Mouse (Mus musculus): ENCODE measurements around the gene Tmem198b. TPM values are rescaled to one million over a fixed set of nuclear protein-coding genes. Genes with fewer than 3 reads are reported as not detected.

The Tmem198b gene
- polyA plus RNA-seq, 2 experiments, result 1.5 to 2.1 TPM

GRCm38 (mm10) chr10:128792041-128792440, 12.1 kb downstream of the Tmem198b start:
- no peaks in the 10 kb centered on the region for H3K27me3 ChIP-seq (ENCODE audit: control insufficient read depth, insufficient read depth, low read length)
- ATAC-seq (ENCODE audit: insufficient read depth) (no peak), DNase-seq (ENCODE audit: low read depth in 3 of 3, low spot score in 3 of 3) (no peak)
- no peak overlapping the region for H3K9ac ChIP-seq (replicated peaks)
- no peak overlapping the region for H3K4me3 ChIP-seq (ENCODE audit: insufficient read depth in 1 of 2, low read depth in 2 of 2, low read length in 2 of 2)
- no peak overlapping the region for H3K27ac ChIP-seq
- no peaks in the 10 kb centered on the region for H3K9me3 ChIP-seq (ENCODE audit: control insufficient read depth, low read length)
- TF ChIP-seq EP300 (IDR thresholded peaks at IDR 0.05; ENCODE audit: low read depth) (no peak), CTCF (IDR thresholded peaks at IDR 0.05; ENCODE audit: low read depth) (0 out of 2 replicates have a peak, but pooled peaks have one; percentile 18)
- H3K4me1 ChIP-seq (replicated peaks; ENCODE audit: control insufficient read depth in 2 of 2, insufficient read depth in 2 of 2, low read length in 1 of 2), result peaks cover 0 to 2% of the 10 kb centered on the region in 2 experiments; a peak in 1 of 4 replicates
- H3K36me3 ChIP-seq (replicated peaks; ENCODE audit: control insufficient read depth, insufficient read depth, low read depth), result no peaks in the 10 kb centered on the region
- no peak overlapping the region for H3K4me2 ChIP-seq (ENCODE audit: low read depth)

- Histone ChIP-seq H3K27ac (no peak within 1 kb of the TSS), H3K9ac (replicated peaks) (no peak within 1 kb of the TSS), H3K36me3 (replicated peaks; ENCODE audit: control insufficient read depth, insufficient read depth, low read depth) (no peaks in the 10 kb centered on the region), H3K4me2 (ENCODE audit: low read depth) (peak within 1 kb of the TSS; percentile 46), H3K4me3 (ENCODE audit: insufficient read depth in 1 of 2, low read depth in 2 of 2, low read length in 2 of 2) (peak within 1 kb of the TSS; percentile 32 to 57), H3K4me1 (replicated peaks; ENCODE audit: control insufficient read depth in 2 of 2, insufficient read depth in 2 of 2, low read length in 1 of 2) (peaks cover 0 to 2% of the 10 kb centered on the region in 2 experiments; a peak in 1 of 4 replicates), H3K27me3 (ENCODE audit: control insufficient read depth, insufficient read depth, low read length) (no peaks in the 10 kb centered on the region), H3K9me3 (ENCODE audit: control insufficient read depth, low read length) (no peaks in the 10 kb centered on the region)
- ATAC-seq (ENCODE audit: insufficient read depth) (peak; percentile 49), DNase-seq (ENCODE audit: low read depth in 3 of 3, low spot score in 3 of 3) (no peak)
- 64% methylated on average over 7 of the region's 7 CpGs for WGBS (ENCODE audit: insufficient replicate concordance)
- TF ChIP-seq EP300 (IDR thresholded peaks at IDR 0.05; ENCODE audit: low read depth), result no peak
- TF ChIP-seq CTCF (IDR thresholded peaks at IDR 0.05; ENCODE audit: low read depth), result no peak
Measured at GRCm38 (mm10) chr10:128790398-128791124, 13.6 kb downstream of the Tmem198b start, which contains the start of gene Mmp19. TSS of gene Mmp19 (plus strand) at chr10:128790910.

GRCm38 (mm10) chr10:128780200-128780599, 24.0 kb downstream of the Tmem198b start:
- Histone ChIP-seq H3K27me3 (ENCODE audit: control insufficient read depth, insufficient read depth, low read length) (no peaks in the 10 kb centered on the region), H3K4me2 (ENCODE audit: low read depth) (no peak overlapping the region), H3K9me3 (ENCODE audit: control insufficient read depth, low read length) (no peaks in the 10 kb centered on the region), H3K4me1 (replicated peaks; ENCODE audit: control insufficient read depth in 2 of 2, insufficient read depth in 2 of 2, low read length in 1 of 2) (peaks cover 0 to 9% of the 10 kb centered on the region in 2 experiments; a peak in 2 of 4 replicates), H3K27ac (no peak overlapping the region), H3K36me3 (replicated peaks; ENCODE audit: control insufficient read depth, insufficient read depth, low read depth) (no peaks in the 10 kb centered on the region), H3K4me3 (ENCODE audit: insufficient read depth in 1 of 2, low read depth in 2 of 2, low read length in 2 of 2) (no peak overlapping the region), H3K9ac (replicated peaks) (no peak overlapping the region)
- no peak for DNase-seq (ENCODE audit: low read depth in 3 of 3, low spot score in 3 of 3)
- 18% methylated on average over 1 of the region's 1 CpGs for WGBS (ENCODE audit: insufficient replicate concordance)
- no peak for TF ChIP-seq CTCF (IDR thresholded peaks at IDR 0.05; ENCODE audit: low read depth)
- TF ChIP-seq EP300 (IDR thresholded peaks at IDR 0.05; ENCODE audit: low read depth), result no peak
- ATAC-seq (ENCODE audit: insufficient read depth), result no peak

- no peak overlapping the region for H3K4me2 ChIP-seq (ENCODE audit: low read depth)
- no peaks in the 10 kb centered on the region for H3K9me3 ChIP-seq (ENCODE audit: control insufficient read depth, low read length)
- H3K36me3 ChIP-seq (replicated peaks; ENCODE audit: control insufficient read depth, insufficient read depth, low read depth), result no peaks in the 10 kb centered on the region
- TF ChIP-seq EP300 (IDR thresholded peaks at IDR 0.05; ENCODE audit: low read depth), result no peak
- no peak for TF ChIP-seq CTCF (IDR thresholded peaks at IDR 0.05; ENCODE audit: low read depth)
- DNase-seq (ENCODE audit: low read depth in 3 of 3, low spot score in 3 of 3) (peak in 2 of 3 experiments; percentile 22 to 58), ATAC-seq (ENCODE audit: insufficient read depth) (peak; percentile 70)
- 15% methylated on average over 8 of the region's 8 CpGs for WGBS (ENCODE audit: insufficient replicate concordance)
- H3K4me3 ChIP-seq (ENCODE audit: insufficient read depth in 1 of 2, low read depth in 2 of 2, low read length in 2 of 2), result no peak overlapping the region
- peaks cover 0 to 9% of the 10 kb centered on the region in 2 experiments; a peak in 2 of 4 replicates for H3K4me1 ChIP-seq (replicated peaks; ENCODE audit: control insufficient read depth in 2 of 2, insufficient read depth in 2 of 2, low read length in 1 of 2)
- no peak overlapping the region for H3K27ac ChIP-seq
- H3K9ac ChIP-seq (replicated peaks), result no peak overlapping the region
- H3K27me3 ChIP-seq (ENCODE audit: control insufficient read depth, insufficient read depth, low read length), result no peaks in the 10 kb centered on the region
Measured at GRCm38 (mm10) chr10:128779011-128779795, 25.0 kb downstream of the Tmem198b start.

- Histone ChIP-seq H3K4me2 (ENCODE audit: low read depth) (no peak overlapping the region), H3K36me3 (replicated peaks; ENCODE audit: control insufficient read depth, insufficient read depth, low read depth) (no peaks in the 10 kb centered on the region), H3K4me3 (ENCODE audit: insufficient read depth in 1 of 2, low read depth in 2 of 2, low read length in 2 of 2) (no peak overlapping the region), H3K27ac (no peak overlapping the region), H3K9ac (replicated peaks) (no peak overlapping the region), H3K27me3 (ENCODE audit: control insufficient read depth, insufficient read depth, low read length) (no peaks in the 10 kb centered on the region), H3K4me1 (replicated peaks; ENCODE audit: control insufficient read depth in 2 of 2, insufficient read depth in 2 of 2, low read length in 1 of 2) (peaks cover 0 to 9% of the 10 kb centered on the region in 2 experiments; a peak in 2 of 4 replicates), H3K9me3 (ENCODE audit: control insufficient read depth, low read length) (no peaks in the 10 kb centered on the region)
- ATAC-seq (ENCODE audit: insufficient read depth) (no peak), DNase-seq (ENCODE audit: low read depth in 3 of 3, low spot score in 3 of 3) (no peak)
- 61% methylated on average over 2 of the region's 2 CpGs for WGBS (ENCODE audit: insufficient replicate concordance)
- no peak for TF ChIP-seq CTCF (IDR thresholded peaks at IDR 0.05; ENCODE audit: low read depth)
- TF ChIP-seq EP300 (IDR thresholded peaks at IDR 0.05; ENCODE audit: low read depth), result no peak
Measured at GRCm38 (mm10) chr10:128778441-128778840, 25.7 kb downstream of the Tmem198b start.

All from liver, embryonic 14.5 days (tissue).